Mouse (Mus musculus): ENCODE results near the gene Asb13. TPM values are rescaled to one million over a fixed set of nuclear protein-coding genes. Genes with fewer than 3 reads are reported as not detected.
A peak's percentile ranks its signal among the peaks of the same experiment; 100 is the strongest.

Gene Asb13
- polyA plus RNA-seq, 1 experiment from 2014 or later = 4.1 TPM

- Histone ChIP-seq H3K27ac (replicated peaks) (no peak overlapping the region), H3K9ac (no peak overlapping the region), H3K4me1 (peaks cover 9% of the 10 kb centered on the region), H3K27me3 (replicated peaks) (no peaks in the 10 kb centered on the region), H3K9me3 (no peaks in the 10 kb centered on the region), H3K4me2 (no peak overlapping the region), H3K36me3 (no peaks in the 10 kb centered on the region), H3K4me3 (no peak overlapping the region)
- 71% methylated on average over 3 of the region's 3 CpGs for WGBS
- no peak for ATAC-seq (ENCODE audit: extremely low read depth, insufficient number of reproducible peaks, low FRiP score, low TSS enrichment)
Measured at GRCm38 (mm10) chr13:3635076-3635475, 1.2 kb downstream of the Asb13 start.

- 52% methylated on average over 11 of the region's 11 CpGs for WGBS
- no peak overlapping the region for H3K4me3 ChIP-seq
Measured at GRCm38 (mm10) chr13:3636797-3637196, 3.0 kb downstream of the Asb13 start.

GRCm38 (mm10) chr13:3642049-3642448 lies 8.2 kb downstream of the Asb13 start:
- 72% methylated on average over 9 of the region's 9 CpGs for WGBS
- no peak for ATAC-seq (ENCODE audit: extremely low read depth, insufficient number of reproducible peaks, low FRiP score, low TSS enrichment)
- Histone ChIP-seq H3K27ac (replicated peaks) (no peak overlapping the region), H3K9ac (no peak overlapping the region), H3K4me3 (no peak overlapping the region), H3K36me3 (peaks cover 6% of the 10 kb centered on the region; the same call in 1 of the 2 replicates), H3K27me3 (replicated peaks) (no peaks in the 10 kb centered on the region), H3K4me1 (no peaks in the 10 kb centered on the region), H3K9me3 (no peaks in the 10 kb centered on the region), H3K4me2 (no peak overlapping the region)

More at GRCm38 (mm10) chr13:3636797-3637196, 3.0 kb downstream of the Asb13 start:
- Histone ChIP-seq H3K9me3 (no peaks in the 10 kb centered on the region), H3K27ac (replicated peaks) (no peak overlapping the region), H3K27me3 (replicated peaks) (no peaks in the 10 kb centered on the region), H3K4me2 (peak overlapping the region; percentile 0; the same call in 1 of the 2 replicates), H3K9ac (no peak overlapping the region), H3K4me1 (peaks cover 9% of the 10 kb centered on the region), H3K36me3 (no peaks in the 10 kb centered on the region)
- no peak for ATAC-seq (ENCODE audit: extremely low read depth, insufficient number of reproducible peaks, low FRiP score, low TSS enrichment)

- Histone ChIP-seq H3K27ac (replicated peaks) (no peak overlapping the region), H3K9me3 (no peaks in the 10 kb centered on the region), H3K4me3 (no peak overlapping the region), H3K27me3 (replicated peaks) (no peaks in the 10 kb centered on the region), H3K4me2 (no peak overlapping the region), H3K9ac (no peak overlapping the region), H3K4me1 (no peaks in the 10 kb centered on the region), H3K36me3 (peaks cover 6% of the 10 kb centered on the region; the same call in 1 of the 2 replicates)
- WGBS = 74% methylated on average over 5 of the region's 5 CpGs
- ATAC-seq (ENCODE audit: extremely low read depth, insufficient number of reproducible peaks, low FRiP score, low TSS enrichment) = no peak
Measured at GRCm38 (mm10) chr13:3642538-3642937, 8.7 kb downstream of the Asb13 start.

- ATAC-seq (ENCODE audit: extremely low read depth, insufficient number of reproducible peaks, low FRiP score, low TSS enrichment) = no peak
- 79% methylated on average over 5 of the region's 5 CpGs for WGBS
- Histone ChIP-seq H3K9ac (no peak overlapping the region), H3K4me1 (no peaks in the 10 kb centered on the region), H3K27ac (replicated peaks) (no peak overlapping the region), H3K9me3 (no peaks in the 10 kb centered on the region), H3K27me3 (replicated peaks) (no peaks in the 10 kb centered on the region), H3K4me3 (no peak overlapping the region), H3K36me3 (peaks cover 14% of the 10 kb centered on the region), H3K4me2 (no peak overlapping the region)
Measured at GRCm38 (mm10) chr13:3644871-3645270, 11.0 kb downstream of the Asb13 start.

GRCm38 (mm10) chr13:3645919-3646318 lies 12.1 kb downstream of the Asb13 start:
- ATAC-seq (ENCODE audit: extremely low read depth, insufficient number of reproducible peaks, low FRiP score, low TSS enrichment) = no peak
- Histone ChIP-seq H3K36me3 (peaks cover 20% of the 10 kb centered on the region), H3K27me3 (replicated peaks) (no peaks in the 10 kb centered on the region), H3K9ac (no peak overlapping the region), H3K27ac (replicated peaks) (no peak overlapping the region), H3K9me3 (no peaks in the 10 kb centered on the region), H3K4me1 (no peaks in the 10 kb centered on the region), H3K4me2 (no peak overlapping the region), H3K4me3 (no peak overlapping the region)
- 79% methylated on average over 3 of the region's 3 CpGs for WGBS

- no peak for ATAC-seq (ENCODE audit: extremely low read depth, insufficient number of reproducible peaks, low FRiP score, low TSS enrichment)
- WGBS = 86% methylated on average over 7 of the region's 7 CpGs
- Histone ChIP-seq H3K36me3 (peaks cover 20% of the 10 kb centered on the region), H3K4me2 (no peak overlapping the region), H3K9me3 (no peaks in the 10 kb centered on the region), H3K4me1 (no peaks in the 10 kb centered on the region), H3K4me3 (no peak overlapping the region), H3K27ac (replicated peaks) (no peak overlapping the region), H3K27me3 (replicated peaks) (no peaks in the 10 kb centered on the region), H3K9ac (no peak overlapping the region)
Measured at GRCm38 (mm10) chr13:3646566-3646965, 12.7 kb downstream of the Asb13 start.

- Histone ChIP-seq H3K4me2 (no peak overlapping the region), H3K9me3 (no peaks in the 10 kb centered on the region)
Measured at GRCm38 (mm10) chr13:3650569-3650968, 16.7 kb downstream of the Asb13 start.

GRCm38 (mm10) chr13:3654432-3654831 lies 20.6 kb downstream of the Asb13 start:
- Histone ChIP-seq H3K9ac (no peak overlapping the region), H3K27me3 (replicated peaks) (no peaks in the 10 kb centered on the region), H3K4me1 (no peaks in the 10 kb centered on the region), H3K4me2 (no peak overlapping the region), H3K4me3 (no peak overlapping the region), H3K36me3 (peaks cover 11% of the 10 kb centered on the region), H3K27ac (replicated peaks) (no peak overlapping the region), H3K9me3 (no peaks in the 10 kb centered on the region)
- no peak for ATAC-seq (ENCODE audit: extremely low read depth, insufficient number of reproducible peaks, low FRiP score, low TSS enrichment)
- 81% methylated on average over 2 of the region's 2 CpGs for WGBS

More at GRCm38 (mm10) chr13:3650569-3650968, 16.7 kb downstream of the Asb13 start:
- no peak overlapping the region for H3K4me3 ChIP-seq
- 74% methylated on average over 4 of the region's 4 CpGs for WGBS
- H3K9ac ChIP-seq = no peak overlapping the region
- no peaks in the 10 kb centered on the region for H3K4me1 ChIP-seq
- H3K27ac ChIP-seq (replicated peaks) = no peak overlapping the region
- H3K36me3 ChIP-seq = peaks cover 20% of the 10 kb centered on the region
- ATAC-seq (ENCODE audit: extremely low read depth, insufficient number of reproducible peaks, low FRiP score, low TSS enrichment) = no peak
- no peaks in the 10 kb centered on the region for H3K27me3 ChIP-seq (replicated peaks)

- Histone ChIP-seq H3K4me3 (no peak overlapping the region), H3K4me2 (no peak overlapping the region), H3K36me3 (no peaks in the 10 kb centered on the region), H3K9me3 (no peaks in the 10 kb centered on the region), H3K27ac (replicated peaks) (no peak overlapping the region), H3K27me3 (replicated peaks) (no peaks in the 10 kb centered on the region), H3K4me1 (no peaks in the 10 kb centered on the region), H3K9ac (no peak overlapping the region)
- no peak for ATAC-seq (ENCODE audit: extremely low read depth, insufficient number of reproducible peaks, low FRiP score, low TSS enrichment)
- WGBS = 68% methylated on average over 16 of the region's 16 CpGs
Measured at GRCm38 (mm10) chr13:3659163-3660160, 25.6 kb downstream of the Asb13 start.

GRCm38 (mm10) chr13:3664241-3664640 lies 30.4 kb downstream of the Asb13 start:
- no peak overlapping the region for H3K4me2 ChIP-seq
- no peaks in the 10 kb centered on the region for H3K27me3 ChIP-seq (replicated peaks)
- H3K4me1 ChIP-seq = no peaks in the 10 kb centered on the region; the same call in 1 of the 2 replicates
- no peaks in the 10 kb centered on the region for H3K9me3 ChIP-seq
- H3K9ac ChIP-seq = no peak overlapping the region
- no peak for ATAC-seq (ENCODE audit: extremely low read depth, insufficient number of reproducible peaks, low FRiP score, low TSS enrichment)
- no peaks in the 10 kb centered on the region for H3K36me3 ChIP-seq
- no peak overlapping the region for H3K27ac ChIP-seq (replicated peaks)
- WGBS = 64% methylated on average over 3 of the region's 3 CpGs
- no peak overlapping the region for H3K4me3 ChIP-seq

All from heart, embryonic 13.5 days (tissue).